Mouse (Mus musculus): ENCODE measurements around the gene Mmp12. TPM values are rescaled to one million over a fixed set of nuclear protein-coding genes. Genes with fewer than 3 reads are reported as not detected.
"Not testable (repeated sequence)": the region's sequence is repeated elsewhere in the genome, so short reads cannot be mapped to it uniquely, and the experiment has no call there.

The Mmp12 gene
- 0.12 TPM in 1 of 2 replicates, not detected in the other for total RNA-seq (2017)

DNA sequence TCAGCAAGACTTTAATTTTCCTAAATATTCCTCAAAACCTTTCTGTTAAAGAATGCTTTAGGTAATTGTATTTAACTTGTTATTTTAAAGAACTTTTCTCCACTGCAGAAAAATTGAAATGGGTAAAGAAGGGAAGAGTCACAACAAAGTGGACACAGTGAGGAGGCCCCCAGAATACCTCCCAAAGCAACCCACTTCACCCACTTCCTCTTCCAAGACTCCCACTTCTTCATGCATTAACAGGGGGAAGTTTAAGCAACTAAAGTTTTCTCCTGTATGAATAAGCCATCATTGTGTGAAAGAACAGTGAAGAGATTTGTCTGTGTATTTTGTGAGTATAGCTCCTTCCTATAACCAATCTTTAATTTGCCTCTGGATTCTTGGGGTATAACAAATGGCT is at the start of gene Mmp12:
Mmp12 (plus strand) TSS at position 275 of the 400 bp plus-strand sequence.
- no peak for ATAC-seq (ENCODE audit: extremely low read depth, insufficient number of reproducible peaks, low FRiP score, poor library complexity, severe bottlenecking)

DNA sequence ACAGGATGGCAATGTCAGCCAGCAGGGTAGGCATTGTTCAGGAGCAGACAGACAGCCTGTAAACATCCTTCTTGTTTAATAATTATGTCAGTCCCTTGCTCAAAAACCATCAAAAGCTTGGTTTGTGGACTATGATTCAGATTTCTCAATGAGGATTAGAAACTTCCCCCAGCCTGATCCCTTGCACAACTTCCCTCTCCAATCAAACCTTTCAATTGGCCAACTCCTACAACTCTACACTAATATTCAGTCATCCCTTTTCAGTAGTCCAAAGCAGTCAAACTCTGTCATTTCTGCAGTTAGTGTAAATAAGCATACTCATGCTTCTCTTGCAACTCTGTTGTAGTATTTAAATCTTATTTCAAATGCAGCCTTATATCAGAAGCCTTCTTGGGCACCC is 12.3 kb upstream of the Mmp12 start:
- ATAC-seq (ENCODE audit: extremely low read depth, insufficient number of reproducible peaks, low FRiP score, poor library complexity, severe bottlenecking): no peak

DNA sequence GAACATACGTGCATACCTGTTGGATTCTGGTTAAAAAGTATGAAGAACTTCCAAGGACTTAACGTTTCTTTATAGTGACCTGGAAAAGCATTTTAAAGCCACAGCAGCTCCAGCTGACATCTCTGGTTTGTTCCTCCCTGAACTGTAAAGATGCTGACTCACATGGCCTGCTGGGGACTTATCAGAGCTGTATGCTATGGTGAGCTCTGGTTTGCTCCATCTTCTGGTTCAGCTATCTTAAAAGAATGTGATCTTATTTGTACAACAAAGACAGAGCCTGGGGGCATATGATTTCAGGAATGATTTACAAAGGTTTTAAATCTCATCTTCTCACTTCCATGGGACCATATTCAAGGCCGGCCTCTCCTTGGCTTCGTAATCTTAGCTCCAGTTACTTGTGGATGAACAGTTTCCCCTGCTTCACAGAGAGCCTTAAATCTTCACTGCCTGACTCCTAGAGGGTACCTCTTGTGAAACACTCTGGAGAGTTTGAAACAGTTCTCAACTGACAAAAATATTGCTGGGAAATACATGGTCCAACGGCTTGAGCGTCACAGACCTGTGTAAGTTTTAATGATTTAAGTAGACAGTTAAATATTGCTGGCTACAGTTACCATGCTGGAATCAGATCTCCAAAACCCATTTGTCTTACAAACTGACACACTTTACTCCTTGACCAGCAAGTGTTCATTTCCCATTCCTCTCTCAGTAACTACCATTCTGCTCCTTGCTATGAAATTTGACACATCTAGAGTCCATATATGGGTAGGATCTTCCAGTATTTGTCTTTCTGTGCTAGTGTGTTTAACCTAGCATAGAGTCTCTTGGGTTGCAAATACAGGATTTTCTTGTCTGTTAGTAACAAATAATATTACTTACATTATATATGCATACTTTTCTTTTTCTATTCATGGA is 8.2 kb upstream of the Mmp12 start:
- ATAC-seq (ENCODE audit: extremely low read depth, insufficient number of reproducible peaks, low FRiP score, poor library complexity, severe bottlenecking): no peak

DNA sequence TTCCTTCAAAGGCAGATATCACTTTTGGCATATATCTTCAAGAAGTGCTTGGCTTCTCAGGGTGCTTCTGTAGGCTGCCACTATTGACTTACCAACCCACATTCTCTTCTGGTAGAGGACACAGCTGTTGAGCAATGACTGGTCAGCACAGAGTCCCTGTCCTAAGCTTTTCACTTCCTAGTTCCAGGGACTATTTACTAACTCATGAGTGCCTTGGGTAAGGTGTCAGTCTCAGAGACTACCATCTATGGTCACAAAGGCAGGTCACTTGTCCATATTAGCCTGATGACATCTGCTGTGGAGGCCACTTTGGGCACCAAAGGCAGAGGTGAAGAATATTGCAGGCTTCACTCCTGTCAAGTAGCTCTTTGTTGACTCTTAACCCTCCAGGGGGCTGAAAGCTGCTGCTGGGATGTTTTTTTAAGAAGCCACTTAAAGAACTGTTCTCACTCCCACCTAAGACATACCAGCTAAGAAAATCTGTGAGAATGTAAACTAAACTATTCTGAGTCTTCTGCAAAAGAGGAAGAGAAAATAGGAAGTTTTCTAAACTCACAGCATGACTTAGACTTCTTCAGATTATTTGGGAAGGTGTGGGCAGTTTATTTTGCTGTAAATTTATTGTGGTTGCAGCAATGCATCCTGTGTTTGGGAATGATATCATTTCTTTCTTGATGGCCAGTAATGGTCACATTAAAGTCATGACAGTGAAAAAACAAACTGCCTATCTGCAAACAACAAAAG is 7.3 kb upstream of the Mmp12 start:
- peak; percentile 91 for ATAC-seq (ENCODE audit: extremely low read depth, insufficient number of reproducible peaks, low FRiP score, poor library complexity, severe bottlenecking)

DNA sequence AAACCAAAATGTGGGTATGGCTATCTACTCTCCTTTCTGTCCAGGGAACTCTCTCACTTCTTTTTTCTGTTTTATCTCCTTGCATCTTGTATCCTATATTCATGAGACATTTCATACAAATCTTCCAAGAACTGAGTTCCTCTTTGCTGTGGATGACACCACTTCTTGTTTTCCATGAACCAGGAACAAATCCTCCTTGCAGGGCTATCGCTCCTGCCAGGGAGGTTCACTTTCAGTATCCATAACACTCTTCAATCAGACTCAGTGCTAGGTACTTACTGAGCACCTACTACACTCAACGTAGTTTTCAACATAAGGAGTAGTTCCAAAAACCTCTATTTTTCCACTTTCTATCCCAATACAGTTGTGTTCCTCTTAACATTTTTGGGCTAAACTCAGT is 1.3 kb downstream of the Mmp12 start:
- ATAC-seq (ENCODE audit: extremely low read depth, insufficient number of reproducible peaks, low FRiP score, poor library complexity, severe bottlenecking): no peak

DNA sequence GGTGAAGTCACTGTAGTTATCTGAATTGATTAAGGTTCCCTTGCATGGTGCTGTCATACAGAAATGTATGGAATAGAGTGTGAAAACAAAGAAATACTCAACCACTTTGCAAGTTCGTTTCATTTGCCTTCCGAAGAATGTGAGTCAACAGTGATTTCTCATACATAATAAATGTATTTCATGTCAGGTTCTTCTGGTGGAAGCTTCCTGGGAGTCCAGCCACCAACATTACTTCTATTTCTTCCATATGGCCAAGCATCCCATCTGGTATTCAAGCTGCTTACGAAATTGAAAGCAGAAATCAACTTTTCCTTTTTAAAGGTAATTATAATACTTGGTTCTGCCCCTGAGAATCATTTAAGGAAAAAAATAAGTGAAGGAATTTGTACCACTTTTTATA is 10.4 kb downstream of the Mmp12 start:
- no peak for ATAC-seq (ENCODE audit: extremely low read depth, insufficient number of reproducible peaks, low FRiP score, poor library complexity, severe bottlenecking)

DNA sequence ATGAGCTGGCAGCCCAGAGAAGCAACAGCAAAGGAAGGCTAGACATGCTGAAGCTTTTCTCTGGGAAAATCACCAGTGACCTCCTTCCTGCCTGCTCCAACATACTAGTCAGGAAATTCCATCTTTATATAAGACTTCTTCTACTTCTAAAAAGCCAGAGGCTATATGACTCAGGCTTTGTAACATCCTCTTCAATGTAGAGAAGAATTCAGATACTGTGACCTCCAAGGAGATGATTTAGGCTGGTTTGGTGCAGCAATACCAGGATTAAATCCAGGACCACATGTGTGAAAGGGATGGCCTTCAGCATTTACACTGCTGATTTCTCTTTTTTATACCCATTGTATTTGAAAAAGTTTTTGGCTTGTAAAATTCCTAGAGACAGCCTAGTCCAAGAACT is 43.8 kb downstream of the Mmp12 start, which contains the start of gene Mmp1b:
Mmp1b (minus strand) TSS at position 101 of the 400 bp plus-strand sequence.
- ATAC-seq (ENCODE audit: extremely low read depth, insufficient number of reproducible peaks, low FRiP score, poor library complexity, severe bottlenecking): no peak

DNA sequence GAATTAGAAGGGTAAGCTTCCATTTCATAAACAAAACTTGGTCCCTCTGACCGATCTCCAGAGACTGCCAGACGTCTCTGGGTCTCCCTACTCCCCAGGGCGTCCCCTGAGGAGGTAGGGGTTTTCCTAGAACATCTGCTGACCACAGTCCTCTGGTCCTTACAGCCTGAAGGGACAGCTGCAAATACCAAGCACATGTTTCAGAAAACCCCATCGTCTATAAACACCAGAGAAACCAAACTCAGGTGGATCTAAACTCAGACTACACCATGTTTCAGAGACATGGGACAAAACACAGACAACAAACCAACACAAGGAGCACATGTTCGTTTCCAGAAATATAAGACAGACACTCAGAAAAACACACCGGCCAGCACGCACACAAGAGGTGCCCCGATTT is 52.4 kb downstream of the Mmp12 start:
- ATAC-seq (ENCODE audit: extremely low read depth, insufficient number of reproducible peaks, low FRiP score, poor library complexity, severe bottlenecking): not testable (repeated sequence)

Other genes with a start within 250 kb of the Mmp12 start
- 5.4 and 7.2 TPM in 2 replicates for gene Dync2h1, start 159.9 kb upstream of the Mmp12 start, total RNA-seq (2017)
- gene Dcun1d5, start 159.9 kb upstream of the Mmp12 start, total RNA-seq (2017): 78.9 and 91.6 TPM in 2 replicates
- gene Mmp13, start 71.9 kb upstream of the Mmp12 start, total RNA-seq (2017): 0.12 TPM in 2 replicates
- not detected in 2 replicates for gene Mmp1b, start 43.7 kb downstream of the Mmp12 start, total RNA-seq (2017)
- gene Mmp3, start 101.4 kb downstream of the Mmp12 start, total RNA-seq (2017): not detected in 2 replicates
- gene Mmp10, start 158.0 kb downstream of the Mmp12 start, total RNA-seq (2017): not detected in 2 replicates
- gene Mmp8, start 214.1 kb downstream of the Mmp12 start, total RNA-seq (2017): 249 and 267 TPM in 2 replicates
- 0.61 and 0.70 TPM in 2 replicates for gene Mmp27, start 227.0 kb downstream of the Mmp12 start, total RNA-seq (2017)